Mouse (Mus musculus): ENCODE measurements around the gene Calhm2.
A peak's percentile ranks its signal among the peaks of the same experiment; 100 is the strongest.

The Calhm2 gene

GRCm38 (mm10) chr19:47137771-47138421 lies at the start of gene Calhm2:
Gene Calhm2 (minus strand): TSS chr19:47138294.
- no peak for DNase-seq

GRCm38 (mm10) chr19:47186514-47187275 lies 48.6 kb upstream of the Calhm2 start:
- DNase-seq, result no peak

- DNase-seq, result no peak
These were observed 46.6 kb upstream of the Calhm2 start for GRCm38 (mm10) chr19:47184736-47185135.

DNA sequence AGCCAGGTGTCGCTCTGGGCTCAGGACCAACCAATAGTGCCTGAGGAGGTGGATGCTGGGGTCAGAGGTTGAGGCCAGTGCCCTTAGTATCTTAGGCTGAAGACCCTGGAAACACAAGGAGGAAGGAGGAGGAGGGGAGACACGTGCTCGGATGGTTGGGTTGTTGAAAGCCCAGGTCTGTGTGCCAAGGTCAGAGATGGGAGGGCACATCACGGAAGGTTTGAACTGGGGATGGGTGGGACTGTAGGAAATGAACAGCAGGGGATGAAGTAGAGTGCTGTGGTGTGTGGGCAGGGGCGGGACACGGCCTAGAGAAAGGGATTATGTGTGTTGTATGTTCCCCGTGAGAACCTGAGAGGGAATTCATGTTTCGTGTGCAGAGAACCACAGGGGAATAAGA lies 46.1 kb upstream of the Calhm2 start:
- no peak for DNase-seq

- no peak for DNase-seq
These were observed 41.9 kb upstream of the Calhm2 start for GRCm38 (mm10) chr19:47180011-47180410.

GRCm38 (mm10) chr19:47179272-47179809 lies 41.2 kb upstream of the Calhm2 start:
- DNase-seq, result no peak

DNA sequence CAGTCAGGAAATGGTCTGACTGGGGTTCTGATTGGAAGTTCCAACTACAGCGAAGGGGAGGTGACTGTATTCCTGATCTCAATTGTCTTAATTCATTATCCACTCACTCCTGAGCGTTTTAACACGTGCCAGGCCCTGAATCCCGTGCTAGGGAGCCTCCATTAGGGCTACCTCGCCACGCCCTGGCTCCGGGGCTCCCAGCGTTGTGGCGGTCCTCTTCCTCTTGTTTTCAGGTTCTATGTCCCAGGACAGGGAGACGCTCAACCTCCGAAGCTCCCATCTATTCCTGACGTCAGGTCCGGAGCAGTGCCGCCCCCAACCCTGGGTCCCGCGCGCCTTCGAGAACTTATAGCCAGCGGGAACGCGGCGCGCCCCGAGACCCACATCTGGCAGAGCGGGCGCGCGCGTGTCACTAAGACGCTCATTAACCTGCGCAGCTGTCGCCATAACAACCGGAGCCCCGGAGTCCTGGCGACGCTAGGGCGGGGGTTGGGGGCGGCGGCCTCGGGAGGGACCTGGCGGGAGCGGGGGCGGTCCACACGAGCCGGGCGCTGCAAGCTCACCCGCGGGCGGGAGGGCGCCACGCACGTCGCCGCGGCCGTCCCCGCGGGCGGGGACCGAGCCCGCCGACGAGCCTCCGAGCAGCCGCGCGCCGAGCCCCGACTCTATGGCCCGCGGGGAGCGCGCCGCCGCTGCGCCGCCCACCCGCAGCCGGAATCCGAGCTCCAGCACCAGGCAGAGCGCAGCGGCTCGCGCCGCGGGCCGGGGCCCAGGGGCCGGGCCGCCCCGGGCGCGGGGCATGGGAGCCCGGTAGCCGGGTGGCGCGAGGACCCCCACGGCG lies 40.6 kb upstream of the Calhm2 start, which contains the start of gene Neurl1a:
Gene Neurl1a, plus strand, starts transcription at position 390 of the 841 bp plus-strand sequence.
- DNase-seq, result no peak

DNA sequence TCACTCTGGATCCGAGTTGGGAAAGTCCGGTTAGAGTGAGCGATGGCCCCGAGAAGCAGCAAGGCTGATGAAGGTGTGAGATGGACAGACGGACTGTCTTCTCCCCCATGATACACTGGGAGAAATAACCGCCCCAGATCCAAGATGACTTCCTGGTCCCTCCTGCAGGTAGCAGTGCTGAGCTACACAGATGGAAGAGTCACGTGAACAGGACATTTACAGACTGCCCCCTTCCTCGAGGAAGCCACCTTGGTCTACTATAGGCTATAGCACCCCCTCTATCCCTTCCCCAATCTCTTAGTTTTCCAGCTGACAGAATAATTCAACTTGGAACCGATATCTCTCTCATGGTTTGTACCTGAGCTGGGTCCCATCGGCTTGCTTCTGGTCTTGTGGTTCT lies 39.9 kb upstream of the Calhm2 start:
- no peak for DNase-seq

DNA sequence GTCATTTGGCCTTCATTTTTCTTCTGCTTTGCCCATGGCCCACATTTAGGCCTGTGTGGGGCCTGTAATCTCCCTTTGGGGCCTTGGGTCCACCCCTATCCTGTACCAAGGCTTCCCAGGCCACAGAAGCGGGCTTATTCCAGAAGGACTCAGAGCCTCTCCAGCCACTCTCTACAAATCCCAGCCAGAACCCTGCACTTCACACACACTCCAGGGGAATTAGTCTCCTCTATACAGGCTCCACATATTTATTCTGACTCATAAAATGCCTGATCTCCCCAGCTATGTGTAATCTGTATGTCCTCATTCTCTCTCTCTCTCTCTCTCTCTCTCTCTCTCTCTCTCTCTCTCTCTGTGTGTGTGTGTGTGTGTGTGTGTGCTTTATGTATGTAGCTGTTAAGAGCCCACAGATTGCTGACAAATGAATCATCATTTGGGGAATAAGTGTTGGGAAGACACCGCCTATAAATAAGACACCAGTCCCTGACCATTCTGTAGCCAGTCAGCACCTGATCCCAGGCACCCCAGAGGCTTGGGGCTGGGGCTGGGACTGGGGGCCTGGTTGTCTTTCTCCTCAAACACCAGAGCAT lies 38.9 kb upstream of the Calhm2 start:
- no peak for DNase-seq

DNA sequence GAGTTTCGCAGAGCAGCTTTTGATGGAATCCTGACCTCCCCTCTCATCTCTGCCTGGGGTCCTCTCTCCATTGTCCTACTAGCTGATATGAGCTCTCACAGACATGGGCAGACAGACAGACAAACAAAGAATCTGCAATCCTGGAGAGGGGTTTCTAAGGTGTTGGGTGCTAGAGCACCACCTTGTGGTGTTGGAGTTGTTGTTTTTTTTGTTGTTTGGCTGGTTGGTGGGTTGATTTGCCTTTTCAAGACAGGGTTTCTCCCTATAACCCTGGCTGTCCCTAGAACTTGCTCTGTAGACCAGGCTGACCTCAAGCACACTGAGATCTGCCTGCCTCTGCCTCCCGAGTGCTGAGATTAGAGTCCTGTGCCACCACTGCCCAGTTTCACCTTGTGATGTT lies 37.4 kb upstream of the Calhm2 start:
- DNase-seq, result no peak

GRCm38 (mm10) chr19:47174515-47174914 lies 36.4 kb upstream of the Calhm2 start:
- no peak for DNase-seq

DNA sequence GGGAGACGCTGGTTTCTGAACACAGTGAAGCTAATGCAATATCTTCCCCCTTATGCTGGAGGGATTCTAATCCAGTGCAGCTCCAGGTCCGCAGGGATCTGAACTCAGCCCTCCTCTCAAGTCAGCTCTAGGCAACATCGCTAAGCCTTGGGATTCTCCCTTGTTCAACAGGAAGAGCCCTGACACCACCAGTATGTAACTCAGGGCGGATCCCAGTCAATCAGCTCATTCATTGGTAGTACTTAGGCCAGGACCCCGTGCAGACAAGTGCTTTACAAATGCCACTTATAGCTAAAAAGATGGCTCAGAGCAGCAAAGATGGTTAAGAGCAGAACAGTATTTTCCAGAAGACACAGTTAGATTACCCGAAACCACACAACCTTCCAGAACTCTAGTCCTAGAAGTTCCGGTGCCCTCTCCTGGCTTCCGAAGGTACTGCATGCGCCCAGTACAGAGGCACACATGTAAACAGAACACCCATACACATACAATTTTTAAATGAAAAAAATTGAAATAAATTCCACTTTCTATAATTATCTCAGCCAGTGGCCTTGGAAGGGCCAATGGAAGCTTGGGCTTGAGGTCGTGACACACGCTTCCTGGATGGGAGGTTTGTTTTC lies 30.8 kb upstream of the Calhm2 start:
- DNase-seq, result peak; percentile 78

DNA sequence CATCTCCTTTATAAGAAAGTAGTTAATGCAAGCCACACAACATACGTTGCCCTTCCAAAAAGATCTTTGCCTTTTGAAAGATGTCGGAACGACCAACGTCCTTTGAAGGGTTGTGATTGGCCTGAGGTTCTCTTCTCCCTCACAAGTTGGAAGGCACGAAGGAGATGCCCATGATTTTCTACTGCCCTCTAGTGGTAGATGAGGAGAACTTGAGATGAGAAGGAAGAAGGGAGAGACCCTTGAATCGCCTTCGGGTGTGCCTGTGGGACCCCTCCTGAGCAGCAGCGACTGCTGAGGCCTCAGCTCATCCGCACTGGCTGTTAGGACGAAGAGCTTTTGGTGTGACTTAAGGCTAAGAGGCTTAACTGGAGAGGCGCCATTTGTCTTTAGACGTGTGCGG lies 30.1 kb upstream of the Calhm2 start:
- no peak for DNase-seq

DNA sequence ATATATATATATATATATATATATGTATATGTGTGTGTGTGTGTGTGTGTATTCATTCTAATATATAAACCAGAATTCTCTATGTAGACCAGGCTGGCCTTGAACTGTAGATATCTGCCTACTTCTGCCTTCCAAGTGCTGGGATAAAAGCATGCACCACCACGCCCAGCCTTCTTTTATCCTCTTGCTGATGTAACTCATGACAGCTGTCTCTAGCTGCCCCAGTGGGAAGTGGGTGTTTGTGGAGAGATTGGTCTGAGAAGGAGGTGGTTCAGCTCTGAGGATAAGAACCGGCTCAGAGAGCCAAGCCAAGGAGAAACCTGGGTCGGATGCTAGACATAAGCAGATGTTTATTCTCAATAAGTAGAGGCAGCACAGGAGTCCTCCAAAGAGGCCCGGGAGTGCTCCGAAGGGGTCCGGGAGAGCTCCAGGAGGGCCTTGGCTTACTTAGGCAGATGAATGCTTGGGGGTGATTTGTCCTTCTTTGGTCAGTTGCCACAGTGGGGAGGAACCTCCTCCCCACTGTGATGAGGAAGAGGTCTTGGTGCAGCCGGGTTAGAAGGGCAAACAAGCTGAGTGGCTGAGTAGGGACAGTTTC lies 29.6 kb upstream of the Calhm2 start:
- DNase-seq, result no peak

- no peak for DNase-seq
These were observed 28.7 kb upstream of the Calhm2 start for GRCm38 (mm10) chr19:47166758-47167157.

GRCm38 (mm10) chr19:47163176-47163744 lies 25.2 kb upstream of the Calhm2 start:
- DNase-seq, result no peak

DNA sequence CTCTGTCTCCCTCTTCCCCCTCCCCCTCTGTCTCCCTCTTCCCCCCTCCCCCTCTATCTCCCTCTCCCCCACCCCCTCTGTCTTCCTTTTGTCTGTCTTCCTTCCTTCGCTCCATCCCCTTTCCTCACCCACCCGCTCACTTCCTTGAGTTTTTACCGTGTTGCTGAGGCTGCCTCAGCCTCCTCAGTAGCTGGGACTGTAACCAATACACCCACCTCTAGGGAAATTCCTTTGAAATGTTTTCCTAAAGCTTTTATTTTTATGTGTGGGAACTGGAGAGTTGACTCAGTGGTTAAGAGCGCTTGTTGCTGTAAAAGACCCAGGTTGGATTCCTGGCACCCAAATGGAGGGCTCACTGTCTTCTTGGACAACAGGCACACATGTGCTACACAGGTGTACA lies 23.6 kb upstream of the Calhm2 start:
- no peak for DNase-seq

DNA sequence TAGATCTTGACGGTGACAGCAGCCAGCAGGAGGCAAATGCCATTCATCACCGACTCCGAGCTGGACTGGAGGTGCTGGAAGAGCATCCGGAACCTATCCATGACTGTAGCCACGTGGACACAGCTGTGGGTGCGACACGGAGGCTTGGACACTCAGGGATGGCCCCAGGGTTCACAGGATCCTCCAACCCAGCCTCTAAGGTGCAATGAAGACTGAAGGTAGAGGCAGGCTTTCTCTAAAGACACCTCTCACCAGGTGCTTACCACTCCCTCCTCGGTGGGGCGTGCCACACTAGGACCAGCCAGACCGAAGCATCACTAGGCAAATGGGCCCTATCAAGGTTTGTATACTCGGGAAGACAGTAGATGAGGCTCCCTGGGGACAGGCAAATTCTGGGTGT lies 19.6 kb upstream of the Calhm2 start, which contains the start of gene Calhm3:
Gene Calhm3, minus strand, starts transcription at position 101 of the 400 bp plus-strand sequence.
- DNase-seq, result no peak

- DNase-seq, result no peak
These were observed 15.7 kb upstream of the Calhm2 start for GRCm38 (mm10) chr19:47153767-47154166.

GRCm38 (mm10) chr19:47152062-47152369 lies 13.9 kb upstream of the Calhm2 start:
- no peak for DNase-seq

DNA sequence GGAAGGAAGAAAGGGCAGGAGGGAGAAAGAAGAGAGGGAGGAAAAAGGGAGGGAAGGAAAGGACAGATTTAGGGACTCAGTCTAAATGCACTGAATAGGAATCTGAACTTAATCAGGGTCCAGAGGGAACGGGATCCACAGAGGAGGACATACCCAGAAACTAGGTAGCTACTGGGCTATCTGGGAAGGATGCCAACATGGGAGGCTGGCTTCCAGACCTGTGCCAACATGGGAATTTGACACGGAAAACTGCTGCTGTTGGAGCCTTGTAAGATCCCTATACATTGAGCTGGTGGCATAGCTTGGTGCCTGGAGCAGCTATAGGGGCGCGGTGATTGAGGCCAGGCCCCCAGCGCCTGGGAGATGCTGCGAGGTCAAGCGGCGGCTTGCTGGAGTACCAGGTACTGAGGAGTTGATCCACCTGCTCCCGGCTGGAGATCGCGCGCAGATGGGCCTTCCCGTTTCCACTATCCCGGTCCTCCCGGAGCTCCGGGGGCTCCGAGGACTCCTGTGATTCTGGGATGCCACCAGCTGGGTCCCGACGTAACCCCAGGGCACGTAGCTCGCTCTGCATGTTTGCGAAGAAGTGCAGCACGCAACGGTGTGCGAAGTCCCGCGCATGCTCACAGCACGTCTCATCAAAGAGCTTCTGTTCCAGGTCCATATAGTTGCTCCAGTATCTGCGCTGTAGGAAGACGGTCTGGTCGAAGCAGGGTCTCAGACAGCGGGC lies 13.4 kb upstream of the Calhm2 start:
- no peak for DNase-seq
